Mouse (Mus musculus) cerebellum, postnatal 4 days (tissue): ENCODE measurements around the gene Mkln1.

Source experiments
- DNase-seq, 2 experiments: peaks; one replicate each; pipeline ENCODE4 v3.0.0; 2022; ENCODE audit warnings: low spot score in 2 of 2, mixed read lengths in 1 of 2

Mkln1 gene

DNA sequence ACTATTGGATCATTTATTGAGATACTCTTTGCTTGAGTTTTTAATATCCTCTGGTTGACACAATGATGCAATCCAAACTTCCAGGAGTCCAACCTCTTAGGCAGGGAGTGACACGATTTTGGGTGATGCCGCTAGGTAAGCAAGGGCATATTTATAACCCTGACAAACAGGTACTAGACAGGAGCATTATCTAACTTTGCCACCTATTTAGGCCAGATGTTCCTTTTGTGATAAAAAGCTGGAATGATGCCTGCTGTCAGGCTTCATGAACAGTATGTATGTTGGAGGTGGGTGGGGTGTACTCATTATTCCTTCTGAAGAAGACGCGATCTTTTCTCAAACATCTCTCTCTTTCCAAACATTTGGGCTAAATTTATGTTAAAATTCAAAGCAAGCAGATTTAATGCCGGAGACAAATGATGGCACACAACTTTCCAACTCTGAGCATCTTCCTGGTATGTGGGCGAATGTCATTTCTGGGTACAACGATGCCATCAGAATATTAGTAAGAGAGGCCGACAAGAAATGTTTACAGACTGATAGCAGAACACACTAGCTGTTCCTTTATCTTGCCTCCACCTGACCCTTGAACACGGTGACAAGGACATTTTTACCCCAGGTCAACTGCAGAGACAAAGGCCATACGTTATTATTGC is 632 bp upstream of the Mkln1 start:
- no peak for DNase-seq

DNA sequence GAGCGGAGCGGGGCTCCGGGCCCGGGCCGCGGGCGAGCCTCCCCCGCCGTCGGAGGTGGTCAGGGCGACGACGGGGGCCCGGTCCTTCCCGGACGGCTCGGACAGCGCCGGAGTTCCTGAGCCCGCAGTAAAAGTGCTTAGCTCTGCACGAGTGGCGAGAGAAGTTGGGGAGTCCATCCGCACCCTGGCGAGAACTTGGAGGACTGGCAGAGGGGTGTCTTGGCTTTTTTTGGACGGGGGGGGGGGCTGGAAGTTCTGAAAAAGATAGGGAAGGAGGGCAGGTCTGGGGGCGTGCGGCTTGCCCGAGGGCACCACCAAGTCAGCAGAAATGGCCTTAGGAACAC is 643 bp downstream of the Mkln1 start:
- DNase-seq = no peak

DNA sequence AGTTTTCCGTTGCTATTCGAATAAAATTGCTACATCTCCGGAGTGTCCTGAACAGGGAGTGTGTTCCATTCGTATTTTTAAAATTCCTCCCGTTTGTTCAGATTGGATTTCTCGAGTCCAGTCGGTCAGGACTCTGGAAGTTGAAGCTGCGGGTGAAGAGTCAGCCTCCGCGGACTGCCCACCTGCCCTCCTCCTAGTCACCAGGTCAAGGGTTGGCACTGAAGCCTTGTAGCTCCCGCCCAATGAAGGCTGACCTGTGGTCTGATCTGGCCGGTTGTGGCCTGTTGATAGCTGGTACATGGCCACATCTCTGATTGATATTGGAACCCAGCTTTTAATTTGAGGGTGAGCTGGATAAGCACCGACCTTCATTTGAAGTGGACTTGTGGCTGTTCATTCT is 1.0 kb downstream of the Mkln1 start:
- no peak for DNase-seq

DNA sequence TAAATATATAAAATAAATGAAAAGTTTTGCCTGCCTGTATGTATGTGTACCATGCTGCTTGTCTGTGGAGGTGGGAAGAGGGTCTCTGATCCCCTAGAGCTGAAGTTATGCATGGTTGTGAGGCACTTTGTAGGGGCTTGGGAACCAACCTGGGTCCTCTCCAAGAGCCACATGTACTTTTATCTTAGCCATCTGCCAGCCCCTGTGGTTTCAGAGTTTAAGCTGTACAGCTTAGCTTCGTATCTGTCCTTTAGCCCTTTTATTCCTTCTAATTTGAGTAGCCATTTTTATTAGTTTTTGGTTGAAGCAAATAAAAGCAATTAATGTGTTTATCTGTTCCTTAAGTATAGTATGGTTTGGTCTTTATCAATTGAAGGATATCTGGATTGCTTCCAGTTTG is 12.5 kb downstream of the Mkln1 start:
- no peak for DNase-seq

DNA sequence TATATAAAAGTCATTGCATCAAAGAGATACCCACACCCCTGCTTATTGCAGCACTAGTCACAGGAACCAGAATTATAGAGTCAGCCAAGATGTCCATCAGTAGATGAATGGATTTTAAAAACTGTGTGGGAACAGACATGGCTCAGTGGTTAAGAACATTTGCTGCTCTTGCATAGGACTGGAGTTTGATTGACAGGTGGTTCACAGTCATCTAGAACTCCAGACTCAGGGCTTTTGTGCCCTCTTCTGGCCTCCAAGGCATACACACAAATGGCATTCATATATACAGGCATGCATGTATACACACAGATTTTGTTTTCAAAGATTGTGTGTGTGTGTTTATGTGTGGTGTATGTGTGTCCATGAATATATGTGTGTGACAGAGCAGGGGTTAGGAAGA is 14.0 kb downstream of the Mkln1 start:
- no peak for DNase-seq

DNA sequence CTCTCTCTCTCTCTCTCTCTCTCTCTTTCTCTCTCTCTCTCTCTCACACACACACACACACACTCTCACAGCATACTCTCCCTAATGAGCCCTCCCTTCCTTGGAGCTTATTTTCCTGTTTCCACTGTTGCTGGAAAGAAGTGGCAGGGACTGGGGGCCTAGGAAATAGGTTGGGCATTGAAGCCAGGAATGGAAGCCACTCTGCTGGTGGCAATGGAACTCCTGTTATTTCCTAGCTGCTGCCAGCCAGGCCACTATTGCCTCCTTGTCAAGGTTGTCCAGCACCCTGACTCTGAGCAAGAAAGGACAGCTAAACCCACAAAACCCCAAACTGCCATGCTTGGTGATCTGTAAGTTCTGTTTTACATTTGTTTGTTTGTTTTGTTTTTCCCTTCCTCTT is 15.0 kb downstream of the Mkln1 start:
- DNase-seq = no peak

DNA sequence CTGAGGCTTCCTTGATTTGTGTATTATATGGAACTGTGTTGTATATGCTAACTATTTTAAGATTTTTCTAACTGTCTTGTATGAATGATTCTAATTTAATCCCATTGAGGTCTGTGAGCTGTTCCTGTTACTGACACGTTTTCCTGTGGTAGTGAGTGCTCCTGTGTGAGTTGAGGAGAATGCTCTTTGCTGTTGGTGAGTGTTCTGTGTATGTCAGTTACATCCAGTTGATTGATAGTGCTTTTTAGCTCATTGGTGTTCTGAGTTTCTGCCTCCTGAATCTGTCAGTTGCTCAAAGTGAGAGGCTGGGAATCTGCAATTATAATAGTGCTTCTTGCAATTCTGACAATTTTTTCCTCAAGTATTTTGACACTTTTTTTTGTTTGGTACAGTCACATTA is 15.8 kb downstream of the Mkln1 start:
- no peak for DNase-seq

DNA sequence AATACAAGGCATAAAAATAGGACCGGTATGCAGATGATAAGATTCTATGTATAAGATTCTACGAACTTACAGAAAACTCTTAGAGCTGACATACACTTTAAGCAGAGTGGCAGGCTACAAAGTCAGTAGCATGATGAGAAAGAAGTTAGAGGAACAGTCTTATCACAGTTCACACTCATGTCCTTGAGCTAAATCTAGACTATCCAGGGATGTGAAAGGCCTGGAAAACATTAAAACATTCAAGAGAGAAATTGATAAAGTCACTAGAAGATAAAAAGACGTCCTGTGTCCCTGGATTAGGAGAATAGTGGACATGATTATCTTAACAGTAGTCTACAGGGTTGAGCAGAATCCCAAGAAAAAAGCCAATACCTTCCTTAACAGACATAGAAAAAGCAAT is 26.9 kb downstream of the Mkln1 start:
- no peak for DNase-seq

DNA sequence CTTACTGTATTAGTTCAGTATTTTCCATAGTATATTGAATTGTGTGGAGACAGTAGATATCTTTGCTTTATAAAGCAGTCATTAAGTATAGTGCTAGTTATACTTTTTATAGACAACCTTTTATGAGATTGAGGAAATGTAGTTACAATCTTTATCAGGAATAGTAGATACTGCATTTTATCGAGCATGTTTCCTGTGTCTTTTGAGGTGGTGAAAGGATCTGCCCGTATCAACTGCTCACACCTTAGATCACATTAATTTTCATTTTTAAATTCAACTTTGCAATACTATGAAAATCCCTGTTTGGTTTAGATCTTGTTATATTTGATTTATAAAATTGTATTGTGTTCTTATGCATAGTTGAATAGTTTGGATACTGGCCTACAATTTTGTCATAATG is 38.7 kb downstream of the Mkln1 start:
- DNase-seq = no peak

DNA sequence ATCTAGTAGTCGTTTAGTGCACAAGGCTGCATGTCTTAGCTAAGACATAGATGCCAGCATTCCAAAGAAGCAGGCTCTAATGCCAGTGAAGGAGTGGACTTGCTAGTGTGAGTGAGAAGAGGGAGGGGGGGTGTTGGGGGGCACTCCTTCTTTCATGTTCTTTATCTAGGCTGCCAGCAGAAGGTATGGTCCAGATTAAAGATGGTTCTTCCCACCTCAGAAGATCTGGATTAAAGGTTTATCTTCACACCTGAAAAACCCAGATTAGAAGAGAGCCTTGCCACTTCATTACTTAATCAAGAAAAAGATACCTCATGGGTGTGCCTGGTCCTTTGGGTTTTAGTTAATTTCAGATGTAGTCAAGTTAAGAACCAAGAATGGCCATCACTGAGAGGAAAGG is 46.7 kb downstream of the Mkln1 start:
- no peak for DNase-seq

DNA sequence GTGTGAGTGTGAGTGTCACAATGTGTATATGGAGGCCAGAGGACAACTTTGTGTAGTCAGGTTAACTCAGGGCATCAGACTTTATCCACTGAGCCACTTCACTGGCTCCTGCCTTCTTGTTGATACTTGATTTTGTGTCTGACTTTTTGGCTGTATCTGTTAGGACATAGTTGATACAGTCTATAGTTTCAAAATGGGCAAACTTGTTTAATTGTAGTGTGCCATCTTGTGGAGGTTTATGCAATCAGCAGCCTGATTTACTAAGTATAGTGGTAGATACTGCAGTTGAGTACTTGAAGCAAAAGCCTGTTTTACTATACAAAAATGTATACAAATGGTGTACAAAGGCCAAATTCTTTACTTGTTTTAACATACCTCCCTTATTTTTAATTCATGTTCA is 55.2 kb downstream of the Mkln1 start:
- DNase-seq = peak in 1 of 2 experiments; percentile 20

DNA sequence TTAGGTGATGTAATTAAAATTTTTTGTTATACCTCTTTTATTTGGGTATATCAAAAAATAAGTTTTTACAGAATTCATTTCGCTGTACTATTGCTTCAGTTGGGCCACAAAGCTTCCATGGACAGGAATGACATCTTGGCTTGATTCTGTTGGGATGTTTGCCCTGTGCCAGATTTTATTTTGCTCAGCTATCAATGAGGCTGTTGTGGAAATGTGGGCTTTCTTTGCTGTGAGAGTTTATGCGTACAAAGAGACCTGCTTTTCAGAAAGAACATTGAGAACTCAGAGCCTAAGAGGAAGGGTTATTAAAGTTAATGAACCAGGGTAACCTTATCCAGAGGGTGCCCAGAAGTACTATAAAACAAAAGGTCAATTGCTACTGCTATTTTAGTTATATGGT is 56.8 kb downstream of the Mkln1 start:
- no peak for DNase-seq

DNA sequence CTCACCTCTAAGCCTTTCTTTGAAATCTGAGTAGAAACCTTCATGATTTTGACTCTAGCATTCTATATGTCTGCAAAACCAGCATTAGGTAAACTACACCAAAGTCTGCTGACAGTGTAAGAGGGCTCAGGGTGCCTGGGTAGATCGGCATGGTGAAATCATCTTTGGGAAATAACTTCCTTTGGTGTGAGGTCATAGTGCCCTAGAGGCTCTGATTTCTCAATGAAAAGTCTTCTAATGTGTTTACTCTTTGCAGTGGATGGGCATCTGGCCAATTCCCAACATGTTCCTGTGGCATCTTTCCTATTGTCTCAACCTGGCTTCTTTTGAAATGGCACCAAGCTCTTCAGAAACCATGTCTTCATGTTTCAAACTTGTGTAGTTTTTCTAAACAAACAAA is 58.5 kb downstream of the Mkln1 start:
- no peak for DNase-seq

DNA sequence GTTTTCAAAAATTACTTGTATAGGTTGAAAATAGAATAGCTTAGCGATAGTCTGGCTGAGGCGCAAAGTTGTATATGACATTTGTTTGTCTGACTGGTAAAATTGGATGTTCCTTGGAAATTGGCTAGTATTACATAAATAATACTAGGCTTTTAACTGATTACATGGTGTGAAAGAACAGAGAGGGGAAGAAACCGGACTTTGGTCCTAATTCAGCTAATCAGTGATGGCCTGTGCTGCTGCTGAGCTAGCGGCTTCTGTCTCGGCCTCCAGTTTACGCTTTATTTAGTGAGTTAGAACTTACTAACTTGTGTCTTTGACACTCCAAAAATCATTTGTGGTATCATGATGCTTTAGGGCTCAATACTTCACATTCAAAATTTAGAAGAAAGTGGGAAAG is 70.9 kb downstream of the Mkln1 start:
- no peak for DNase-seq

DNA sequence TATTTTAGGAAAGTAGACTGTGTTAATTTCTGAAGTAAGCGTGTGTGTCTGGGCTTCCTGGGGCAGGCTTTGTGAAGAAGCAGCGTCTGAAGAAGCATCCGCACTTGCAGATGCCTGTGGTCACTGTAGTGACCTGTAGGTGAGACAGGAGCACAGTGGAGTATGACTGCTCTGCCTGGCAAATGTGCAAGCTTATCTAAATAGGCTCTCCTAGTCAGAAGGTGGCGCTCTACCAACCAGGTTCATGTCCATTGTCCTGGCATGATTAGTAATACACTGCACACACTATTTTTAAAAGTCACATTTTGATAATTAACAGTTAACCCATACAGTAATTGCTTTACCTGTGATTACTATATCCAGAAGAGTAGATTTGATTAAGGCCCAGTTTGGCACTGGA is 79.7 kb downstream of the Mkln1 start:
- DNase-seq = no peak

DNA sequence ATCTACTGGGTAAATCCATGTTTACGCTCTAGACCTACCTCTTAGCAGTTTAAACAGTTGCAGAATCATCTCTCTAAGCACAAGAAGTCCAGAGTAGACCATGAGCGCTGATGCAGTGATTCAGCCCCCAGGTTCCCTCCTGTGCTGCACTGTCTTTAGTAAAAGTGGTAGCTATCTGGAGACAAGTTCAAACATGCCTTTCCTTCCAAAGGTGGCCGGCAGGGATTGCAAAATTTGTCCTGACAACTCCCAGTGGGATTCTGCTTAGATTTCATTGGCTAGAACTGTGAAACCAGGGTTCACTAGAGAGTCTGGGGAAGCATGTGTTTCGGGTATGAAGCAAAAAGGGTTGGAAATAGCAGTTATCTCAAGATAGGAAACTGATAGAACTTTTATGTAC is 81.5 kb downstream of the Mkln1 start:
- no peak for DNase-seq

DNA sequence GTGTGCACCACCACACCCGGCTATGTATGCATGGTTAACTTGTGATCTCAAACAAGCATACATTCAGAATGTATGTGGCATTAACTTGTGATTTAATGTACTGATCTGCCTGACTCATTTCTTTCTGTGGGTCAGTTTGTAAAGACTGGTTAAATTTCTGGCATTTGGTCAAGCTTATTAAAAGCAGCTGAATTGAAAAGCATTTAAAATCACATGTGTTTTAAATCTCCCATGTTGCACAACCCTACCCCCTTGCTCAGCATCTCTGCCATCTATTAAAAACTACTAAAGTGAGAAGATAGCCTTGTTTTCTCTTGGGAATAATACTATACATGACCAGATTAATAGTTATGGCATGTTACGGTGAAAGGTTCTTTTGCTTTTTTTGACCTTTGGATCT is 88.1 kb downstream of the Mkln1 start:
- DNase-seq = no peak

DNA sequence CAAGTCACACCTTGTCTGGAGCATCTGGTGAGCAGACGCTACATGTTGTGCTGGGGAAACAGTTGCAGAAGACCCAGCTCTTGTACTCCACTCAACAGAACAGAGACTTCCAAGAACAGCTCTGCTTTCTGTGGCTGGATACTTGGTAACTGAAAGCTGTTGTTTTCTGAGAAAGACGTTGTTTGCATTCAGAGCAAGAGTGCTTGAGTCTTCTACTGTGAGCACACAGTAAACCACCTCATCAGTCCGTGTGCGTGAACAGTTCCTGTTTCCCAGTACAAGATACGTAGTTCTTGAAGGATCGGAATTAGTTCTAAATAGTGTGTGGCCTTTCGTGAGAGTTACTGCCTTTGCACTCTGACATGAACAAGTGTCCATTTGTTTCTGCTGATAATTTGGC is 91.4 kb downstream of the Mkln1 start:
- no peak for DNase-seq

DNA sequence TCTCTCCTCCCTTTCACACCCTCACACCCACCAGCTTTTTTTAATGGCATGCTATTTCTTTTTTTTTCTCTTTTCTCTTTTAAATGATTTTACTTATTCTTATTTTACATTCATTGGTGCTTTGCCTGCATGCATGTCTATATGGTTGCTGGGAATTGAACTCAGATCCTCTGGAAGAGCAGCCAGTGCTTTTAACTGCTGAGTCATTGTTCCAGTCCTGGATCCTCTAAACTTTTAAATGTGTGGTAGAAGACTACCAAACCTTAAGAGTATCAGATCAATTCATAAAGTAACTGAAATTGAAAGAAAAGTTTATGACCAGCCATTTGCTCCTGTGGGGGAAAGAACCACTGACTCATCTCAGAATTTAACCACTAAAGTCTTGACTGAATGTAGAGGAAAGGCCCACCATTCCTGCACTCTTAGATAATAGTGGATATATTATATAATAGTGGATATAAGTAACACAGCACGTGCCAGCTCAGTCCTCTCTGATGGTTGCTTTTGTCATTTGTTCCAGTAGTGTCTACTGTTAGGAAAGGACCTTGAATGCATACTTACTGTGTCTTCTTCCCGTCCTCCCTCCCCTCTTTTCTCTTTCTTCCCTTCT is 96.7 kb downstream of the Mkln1 start:
- no peak for DNase-seq

DNA sequence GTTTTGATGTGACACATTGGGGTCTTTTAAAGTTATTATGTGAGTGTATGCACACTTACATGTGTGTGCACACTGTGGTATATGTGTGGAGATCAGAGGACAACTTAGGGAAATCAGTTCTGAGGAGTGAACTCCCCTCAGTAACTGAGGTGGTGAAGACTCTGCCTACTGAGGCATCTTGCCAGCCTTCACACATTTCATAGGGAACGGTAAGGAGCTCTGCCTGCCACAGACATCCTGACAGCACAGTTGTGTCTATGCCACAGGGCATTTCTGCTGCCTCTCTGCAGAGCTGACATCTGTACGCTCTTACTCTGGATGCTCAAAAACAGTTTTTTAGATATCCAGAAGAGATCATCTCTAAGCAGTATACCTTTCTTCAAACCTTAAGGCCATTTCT is 97.7 kb downstream of the Mkln1 start:
- DNase-seq = no peak

DNA sequence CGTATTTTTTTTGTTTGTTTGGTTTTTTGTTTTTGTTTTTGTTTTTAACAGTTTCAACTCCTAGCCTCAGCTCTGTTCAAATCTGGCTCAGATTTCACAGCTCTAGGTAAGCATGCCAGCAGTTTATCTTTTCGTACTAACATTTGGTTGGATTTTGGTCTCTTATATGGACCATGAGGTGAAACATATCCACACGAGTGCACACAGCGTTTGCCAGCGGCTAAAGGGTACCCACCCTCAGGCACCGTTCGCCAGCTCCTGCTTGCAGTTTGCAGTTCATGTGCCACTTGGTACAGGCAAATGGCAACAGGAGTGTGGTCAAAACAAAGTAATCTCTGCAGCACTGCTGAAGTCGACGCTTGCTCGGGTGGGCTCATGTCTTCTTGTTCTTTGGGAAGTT is 101.3 kb downstream of the Mkln1 start:
- no peak for DNase-seq

DNA sequence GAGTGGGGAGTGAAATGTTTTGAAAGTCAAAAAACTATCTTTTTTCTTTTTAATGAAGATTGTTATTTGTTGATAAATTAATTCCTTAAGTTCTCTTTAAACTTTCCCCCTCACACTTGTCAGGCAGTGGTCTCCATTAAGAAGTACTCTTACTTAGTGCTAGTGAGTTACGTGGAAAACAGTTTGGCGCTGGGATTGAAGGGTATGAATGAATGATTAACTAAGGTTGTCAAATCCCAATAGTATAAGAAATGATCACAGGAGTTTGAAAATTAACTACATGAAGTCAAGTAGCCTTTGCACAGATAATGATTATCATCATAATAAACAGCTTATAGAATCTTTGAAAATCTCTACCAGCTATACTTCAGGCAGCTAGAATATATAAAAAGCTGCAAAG is 101.7 kb downstream of the Mkln1 start:
- no peak for DNase-seq

DNA sequence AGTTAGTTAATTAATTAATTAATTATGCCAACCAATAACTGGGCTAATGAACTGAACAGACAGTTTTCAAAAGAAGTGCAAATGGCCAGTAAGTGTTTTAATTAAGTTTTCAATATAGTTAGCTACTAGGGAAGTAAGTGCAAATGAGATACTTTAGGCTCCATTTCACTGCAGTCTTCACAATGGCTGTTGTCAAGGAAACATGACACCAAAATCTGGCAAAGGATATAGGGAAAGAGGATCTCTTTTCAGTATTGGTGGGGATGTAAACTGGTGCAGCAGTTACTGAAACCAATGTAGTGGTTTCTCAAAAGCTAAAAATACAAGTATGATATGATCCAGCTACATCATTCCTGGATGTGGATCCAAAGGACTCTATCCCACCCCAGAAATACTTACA is 102.2 kb downstream of the Mkln1 start:
- DNase-seq = no peak

DNA sequence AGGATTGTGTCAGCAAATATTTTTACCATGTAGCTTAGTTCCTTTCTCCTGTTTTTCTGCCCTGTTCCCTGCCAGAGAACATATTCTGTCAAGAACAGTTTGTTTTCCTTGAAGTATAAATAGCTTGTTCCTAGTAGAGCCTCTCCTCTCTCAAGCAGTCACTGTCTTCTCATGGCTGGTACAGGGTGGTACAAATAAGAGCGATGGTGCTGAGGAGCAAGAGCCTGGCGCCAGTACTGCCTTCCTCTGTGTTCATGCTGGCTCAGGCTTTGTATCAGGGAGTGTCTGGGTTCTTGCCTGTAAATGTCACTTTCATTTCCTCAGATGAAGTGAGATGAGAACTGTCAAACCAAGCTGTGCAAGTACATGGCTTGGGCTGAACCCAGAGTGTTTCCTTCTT is 104.1 kb downstream of the Mkln1 start:
- no peak for DNase-seq
